Mouse (Mus musculus): ENCODE measurements around the gene Ehd1. TPM values are rescaled to one million over a fixed set of nuclear protein-coding genes. Genes with fewer than 3 reads are reported as not detected.
A peak's percentile ranks its signal among the peaks of the same experiment; 100 is the strongest.

The Ehd1 gene
- polyA plus RNA-seq, 1 experiment: 96.3 TPM

DNA sequence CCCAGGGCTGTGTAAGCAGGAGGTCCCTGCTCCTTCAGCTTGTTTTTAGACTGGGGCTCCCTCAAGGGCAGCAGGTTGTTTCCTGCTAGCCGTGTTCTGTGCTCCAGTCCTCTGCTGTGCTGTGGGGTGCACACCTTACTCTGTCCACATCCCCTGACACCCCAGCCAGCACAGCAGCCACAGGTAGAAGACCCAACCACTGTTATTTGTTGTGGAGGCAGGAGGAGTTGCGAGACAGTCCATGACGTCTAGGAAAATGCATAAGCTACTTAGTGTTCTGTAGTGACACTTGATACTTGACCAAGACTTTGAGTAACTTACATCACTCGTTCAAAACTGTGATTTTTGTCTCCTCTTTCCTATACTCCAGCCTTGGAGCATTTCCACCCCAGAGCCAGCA lies 22.5 kb downstream of the Ehd1 start:
- H3K27ac ChIP-seq (ENCODE audit: insufficient read depth, low read depth, low read length): peak overlapping the region; percentile 65

DNA sequence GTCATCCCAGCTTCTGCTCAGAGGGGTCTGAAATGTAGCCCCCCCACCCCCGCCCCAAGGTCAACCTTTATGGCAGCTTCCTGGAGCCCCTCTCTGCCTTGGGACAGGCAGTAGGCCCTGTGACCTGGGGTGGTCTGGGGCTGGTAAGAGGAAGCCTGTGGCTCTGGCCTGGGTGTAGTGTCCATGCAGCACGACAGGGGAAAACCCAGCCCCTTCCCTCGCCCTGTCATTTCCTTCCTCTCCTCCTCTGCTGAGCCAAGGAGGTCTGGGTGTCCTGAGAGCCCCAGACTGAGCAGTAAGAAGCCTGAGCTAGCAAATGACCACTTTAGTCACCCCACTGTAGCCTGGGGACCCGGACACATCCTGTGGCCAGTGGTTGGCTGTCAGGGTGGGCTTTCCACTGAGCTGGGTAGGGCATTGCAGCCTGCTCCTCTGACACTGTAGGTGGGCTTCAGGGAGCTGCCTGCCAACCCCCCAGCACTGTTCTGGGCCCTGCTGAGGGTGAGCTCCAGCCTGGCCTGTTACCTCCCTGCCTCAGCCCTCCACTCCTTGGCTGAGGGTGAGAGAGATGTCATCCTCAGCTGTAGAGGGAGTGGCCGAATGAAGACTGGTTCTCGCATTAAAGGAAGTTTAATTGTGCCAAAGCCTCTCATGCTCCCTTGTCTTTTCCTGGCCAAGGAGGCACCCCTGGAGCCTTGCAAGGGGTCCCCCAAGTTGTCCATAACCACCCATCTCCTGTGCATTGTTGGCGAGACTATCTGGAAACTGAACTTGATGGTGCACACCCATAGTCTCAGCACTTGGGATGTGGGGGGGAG lies 23.1 kb downstream of the Ehd1 start:
- Histone ChIP-seq H3K4me3 (ENCODE audit: insufficient read depth, low read length) (no peak overlapping the region), H3K27ac (ENCODE audit: insufficient read depth, low read depth, low read length) (peak overlapping the region; percentile 90), H3K4me1 (ENCODE audit: control insufficient read depth, insufficient read depth, low read length) (peaks cover 89% of the 10 kb centered on the region)
- no peak for TF ChIP-seq CTCF (IDR thresholded peaks at IDR 0.05; ENCODE audit: low read depth, low read length)
- no peak for TF ChIP-seq POLR2A (IDR thresholded peaks at IDR 0.05; ENCODE audit: borderline replicate concordance, low read depth, low read length)

More for the DNA sequence above, 22.5 kb downstream of the Ehd1 start:
- TF ChIP-seq CTCF (IDR thresholded peaks at IDR 0.05; ENCODE audit: low read depth, low read length): no peak
- TF ChIP-seq POLR2A (IDR thresholded peaks at IDR 0.05; ENCODE audit: borderline replicate concordance, low read depth, low read length): no peak
- H3K4me1 ChIP-seq (ENCODE audit: control insufficient read depth, insufficient read depth, low read length): peaks cover 86% of the 10 kb centered on the region
- H3K4me3 ChIP-seq (ENCODE audit: insufficient read depth, low read length): no peak overlapping the region

DNA sequence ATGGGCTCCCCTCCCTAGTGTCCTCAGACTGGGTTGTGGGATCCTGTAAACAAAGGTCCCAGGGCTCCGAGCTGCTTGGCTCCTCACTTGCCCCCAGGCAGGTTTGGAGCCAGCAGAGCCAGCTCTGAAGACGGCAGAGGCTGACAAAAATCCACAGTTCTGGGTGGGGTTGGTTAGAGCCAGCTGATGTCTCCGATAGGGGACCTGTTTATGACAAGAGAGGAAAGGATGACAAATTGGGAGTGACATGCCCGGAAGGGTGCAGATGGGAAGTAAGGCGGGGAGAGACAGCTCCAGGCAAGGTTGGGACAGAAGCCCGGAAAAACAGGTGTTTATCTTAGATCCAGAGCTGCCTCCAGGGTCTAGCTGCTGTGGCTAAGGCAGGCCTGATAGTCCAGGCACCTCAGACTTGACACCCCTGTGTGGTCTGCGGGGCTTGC lies 23.9 kb downstream of the Ehd1 start:
- Histone ChIP-seq H3K27ac (ENCODE audit: insufficient read depth, low read depth, low read length) (peak overlapping the region; percentile 90), H3K4me3 (ENCODE audit: insufficient read depth, low read length) (no peak overlapping the region), H3K4me1 (ENCODE audit: control insufficient read depth, insufficient read depth, low read length) (peaks cover 82% of the 10 kb centered on the region)
- no peak for TF ChIP-seq POLR2A (IDR thresholded peaks at IDR 0.05; ENCODE audit: borderline replicate concordance, low read depth, low read length)
- no peak for TF ChIP-seq CTCF (IDR thresholded peaks at IDR 0.05; ENCODE audit: low read depth, low read length)

DNA sequence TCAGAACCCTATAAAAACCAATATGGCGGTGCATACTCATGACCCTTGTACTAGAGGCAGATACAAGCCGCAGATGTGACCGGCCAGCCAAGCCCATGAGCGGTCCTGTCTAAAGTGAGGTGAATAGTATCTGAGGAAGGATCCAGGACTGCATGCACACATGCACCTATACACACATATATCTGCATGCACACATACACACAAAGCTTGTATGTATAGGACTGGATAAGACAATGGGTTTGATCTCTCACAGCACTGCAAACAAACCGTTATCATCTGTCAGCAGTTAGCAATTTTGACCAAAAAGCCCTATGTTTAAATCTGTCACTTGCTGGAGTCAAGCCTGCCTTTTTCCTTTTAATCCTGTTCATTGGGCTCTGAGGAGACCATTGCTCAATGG lies 25.6 kb downstream of the Ehd1 start:
- TF ChIP-seq POLR2A (IDR thresholded peaks at IDR 0.05; ENCODE audit: borderline replicate concordance, low read depth, low read length) (no peak), CTCF (IDR thresholded peaks at IDR 0.05; ENCODE audit: low read depth, low read length) (no peak)
- Histone ChIP-seq H3K27ac (ENCODE audit: insufficient read depth, low read depth, low read length) (no peak overlapping the region), H3K4me3 (ENCODE audit: insufficient read depth, low read length) (no peak overlapping the region), H3K4me1 (ENCODE audit: control insufficient read depth, insufficient read depth, low read length) (peaks cover 67% of the 10 kb centered on the region)

- H3K4me3 ChIP-seq (ENCODE audit: insufficient read depth, low read length): no peak overlapping the region
- H3K27ac ChIP-seq (ENCODE audit: insufficient read depth, low read depth, low read length): no peak overlapping the region
- H3K4me1 ChIP-seq (ENCODE audit: control insufficient read depth, insufficient read depth, low read length): peaks cover 64% of the 10 kb centered on the region
- TF ChIP-seq POLR2A (IDR thresholded peaks at IDR 0.05; ENCODE audit: borderline replicate concordance, low read depth, low read length) (no peak), CTCF (IDR thresholded peaks at IDR 0.05; ENCODE audit: low read depth, low read length) (no peak)
Measured at GRCm38 (mm10) chr19:6302522-6302921, 26.0 kb downstream of the Ehd1 start.

DNA sequence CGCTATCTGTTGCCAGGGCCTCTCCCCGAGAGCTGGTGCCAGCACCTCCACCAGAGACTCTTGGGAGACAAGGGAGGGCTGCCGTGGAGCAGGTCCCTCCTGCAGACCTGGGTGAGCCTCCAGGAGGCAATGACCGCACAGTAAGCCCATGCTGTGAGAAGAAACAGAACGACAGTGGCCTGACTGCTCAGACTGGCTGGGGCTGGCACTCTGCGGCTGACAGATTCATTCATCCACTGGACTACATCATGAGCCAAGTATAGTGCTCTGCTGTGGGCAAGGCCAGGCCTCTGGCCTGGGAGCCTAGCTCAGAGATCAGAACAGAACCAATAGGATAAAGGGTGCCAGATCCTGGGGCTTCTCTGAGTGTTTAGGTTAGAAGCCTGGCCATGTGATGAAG lies 27.3 kb downstream of the Ehd1 start:
- H3K27ac ChIP-seq (ENCODE audit: insufficient read depth, low read depth, low read length): no peak overlapping the region
- H3K4me1 ChIP-seq (ENCODE audit: control insufficient read depth, insufficient read depth, low read length): peaks cover 53% of the 10 kb centered on the region
- H3K4me3 ChIP-seq (ENCODE audit: insufficient read depth, low read length): no peak overlapping the region
- TF ChIP-seq POLR2A (IDR thresholded peaks at IDR 0.05; ENCODE audit: borderline replicate concordance, low read depth, low read length): no peak

DNA sequence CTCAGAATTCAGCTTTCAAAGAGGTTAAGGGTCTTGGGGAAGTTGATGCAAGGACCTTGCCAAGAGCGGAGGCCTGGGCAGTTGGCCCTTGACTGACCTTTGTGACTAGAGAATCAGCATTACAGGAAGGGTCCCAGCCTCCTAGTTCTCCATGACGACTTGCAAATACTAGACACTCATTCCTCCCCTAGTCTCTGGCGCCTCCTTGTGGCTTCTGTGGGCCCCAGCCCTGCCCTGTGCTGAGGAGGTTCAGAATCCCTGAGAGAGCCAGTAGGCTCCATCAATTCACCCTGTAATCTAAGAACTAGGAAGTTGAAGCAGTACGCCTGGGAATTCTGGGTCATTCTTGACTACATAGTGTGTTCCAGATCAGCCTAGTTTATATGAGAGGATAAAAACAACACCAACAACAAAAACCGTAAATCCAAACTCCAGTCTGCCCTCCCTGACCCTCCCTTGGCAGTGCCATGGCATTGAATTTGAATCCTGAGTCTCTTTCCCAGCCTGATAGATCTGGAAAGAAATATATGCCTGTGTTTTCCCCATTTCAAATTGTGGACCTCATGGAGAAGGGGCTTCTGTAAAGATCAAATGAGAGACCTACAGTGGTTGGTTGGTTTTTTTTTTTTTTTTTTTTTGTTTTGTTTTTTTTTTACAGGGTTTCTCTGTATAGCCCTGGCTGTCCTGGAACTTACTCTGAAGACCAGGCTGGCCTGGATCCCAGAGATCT lies 28.4 kb downstream of the Ehd1 start:
- no peak overlapping the region for H3K27ac ChIP-seq (ENCODE audit: insufficient read depth, low read depth, low read length)
- no peak overlapping the region for H3K4me3 ChIP-seq (ENCODE audit: insufficient read depth, low read length)
- H3K4me1 ChIP-seq (ENCODE audit: control insufficient read depth, insufficient read depth, low read length): peaks cover 43% of the 10 kb centered on the region
- TF ChIP-seq CTCF (IDR thresholded peaks at IDR 0.05; ENCODE audit: low read depth, low read length): peak; percentile 91
- no peak for TF ChIP-seq POLR2A (IDR thresholded peaks at IDR 0.05; ENCODE audit: borderline replicate concordance, low read depth, low read length)

DNA sequence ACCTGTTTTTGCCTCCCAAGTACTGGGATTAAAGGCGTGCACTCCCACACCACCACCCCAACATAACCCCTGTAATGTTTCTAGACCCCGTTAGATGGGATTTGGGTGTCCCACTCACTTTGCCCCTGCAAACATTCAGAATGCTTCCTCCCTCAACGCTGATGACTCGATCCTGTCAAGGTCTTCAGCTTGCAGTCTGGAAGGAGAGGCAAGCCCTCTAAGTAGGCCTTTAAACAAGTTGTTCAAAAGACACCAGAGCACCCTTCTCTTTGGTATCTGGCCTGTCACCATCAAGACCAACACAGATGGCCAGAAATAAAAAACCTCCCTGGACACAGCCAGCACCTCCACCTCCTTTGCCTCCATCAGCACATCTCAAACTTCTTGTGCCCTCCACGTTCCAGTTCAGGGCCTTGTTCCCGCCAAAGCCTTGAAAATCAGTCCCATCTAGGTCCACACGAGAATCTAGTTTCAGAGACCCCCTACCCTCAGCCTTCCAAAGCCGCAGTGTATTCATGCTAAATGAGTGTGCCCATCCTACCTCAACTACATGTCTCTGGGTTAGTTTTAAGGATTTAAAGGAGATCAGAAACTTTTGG lies 29.1 kb downstream of the Ehd1 start:
- peaks cover 37% of the 10 kb centered on the region for H3K4me1 ChIP-seq (ENCODE audit: control insufficient read depth, insufficient read depth, low read length)
- TF ChIP-seq POLR2A (IDR thresholded peaks at IDR 0.05; ENCODE audit: borderline replicate concordance, low read depth, low read length): no peak
- TF ChIP-seq CTCF (IDR thresholded peaks at IDR 0.05; ENCODE audit: low read depth, low read length): no peak
- H3K27ac ChIP-seq (ENCODE audit: insufficient read depth, low read depth, low read length): no peak overlapping the region
- peak overlapping the region; percentile 56; the same call in 1 of the 2 replicates for H3K4me3 ChIP-seq (ENCODE audit: insufficient read depth, low read length)

GRCm38 (mm10) chr19:6306137-6306551 lies 29.6 kb downstream of the Ehd1 start, which contains the start of gene Cdc42bpg:
Gene Cdc42bpg (plus strand): TSS chr19:6306456.
- no peak within 1 kb of the TSS for H3K27ac ChIP-seq (ENCODE audit: insufficient read depth, low read depth, low read length)
- peaks cover 32% of the 10 kb centered on the region for H3K4me1 ChIP-seq (ENCODE audit: control insufficient read depth, insufficient read depth, low read length)
- TF ChIP-seq CTCF (IDR thresholded peaks at IDR 0.05; ENCODE audit: low read depth, low read length): no peak
- peak within 1 kb of the TSS; percentile 56 for H3K4me3 ChIP-seq (ENCODE audit: insufficient read depth, low read length)

GRCm38 (mm10) chr19:6306586-6306985 lies 30.1 kb downstream of the Ehd1 start:
- peaks cover 28% of the 10 kb centered on the region for H3K4me1 ChIP-seq (ENCODE audit: control insufficient read depth, insufficient read depth, low read length)
- no peak for TF ChIP-seq POLR2A (IDR thresholded peaks at IDR 0.05; ENCODE audit: borderline replicate concordance, low read depth, low read length)
- TF ChIP-seq CTCF (IDR thresholded peaks at IDR 0.05; ENCODE audit: low read depth, low read length): peak; percentile 72
- peak overlapping the region; percentile 56 for H3K4me3 ChIP-seq (ENCODE audit: insufficient read depth, low read length)
- no peak overlapping the region for H3K27ac ChIP-seq (ENCODE audit: insufficient read depth, low read depth, low read length)

Measured in bone marrow macrophage, adult 2 months (primary cell).